Mouse (Mus musculus) bone marrow macrophage, adult 2 months (primary cell): ENCODE data around the gene Snx1. TPM values are rescaled to one million over a fixed set of nuclear protein-coding genes. Genes with fewer than 3 reads are reported as not detected.

Experiments used
- H3K27ac ChIP-seq: 2 replicates; pipeline ENCODE4 v1.5.1; 2012; ENCODE audit warnings: low read depth, low read length; ENCODE audit not compliant: insufficient read depth
- H3K4me1 ChIP-seq: 2 replicates; pipeline ENCODE4 v1.6.1; 2012; ENCODE audit warnings: low read length; ENCODE audit not compliant: control insufficient read depth, insufficient read depth
- H3K4me3 ChIP-seq: 2 replicates; pipeline ENCODE4 v1.5.1; 2012; ENCODE audit warnings: mild to moderate bottlenecking, low read length, moderate library complexity; ENCODE audit not compliant: insufficient read depth
- CTCF ChIP-seq: IDR thresholded peaks from 2 replicates; pipeline ENCODE4 v1.5.1; 2012; ENCODE audit warnings: low read depth, mild to moderate bottlenecking, low read length, moderate library complexity
- POLR2A ChIP-seq: IDR thresholded peaks from 2 replicates; pipeline ENCODE4 v1.6.1; 2012; ENCODE audit warnings: mild to moderate bottlenecking, low read depth, low read length, borderline replicate concordance
- polyA plus RNA-seq: library from polyadenylated mRNA; stranded (reverse); fragments of >200 nt; gene quantifications from 2 replicates; pipeline ENCODE4 v1.2.4, GENCODE M21; 2012; ENCODE audit not compliant: missing spikeins, insufficient read depth, insufficient read length

The Snx1 gene
- polyA plus RNA-seq, 1 experiment = 141 TPM

GRCm38 (mm10) chr9:66038581-66038980, 87.8 kb downstream of the Snx1 start:
- H3K4me1 ChIP-seq = peaks cover 6% of the 10 kb centered on the region
- H3K27ac ChIP-seq = no peak overlapping the region
- no peak overlapping the region for H3K4me3 ChIP-seq
- TF ChIP-seq CTCF (no peak), POLR2A (no peak)

Other genes with a start within 250 kb of the Snx1 start
- 60.9 and 62.4 TPM in 2 replicates for gene Pclaf, start 236.3 kb downstream of the Snx1 start, polyA plus RNA-seq
- 20.2 and 21.2 TPM in 2 replicates for gene Trip4, start 217.8 kb downstream of the Snx1 start, polyA plus RNA-seq
- gene Csnk1g1, start 217.7 kb downstream of the Snx1 start, polyA plus RNA-seq = 18.7 and 19.3 TPM in 2 replicates
- 274 and 288 TPM in 2 replicates for gene Ppib, start 66.4 kb downstream of the Snx1 start, polyA plus RNA-seq
- gene Snx22, start 56.9 kb downstream of the Snx1 start, polyA plus RNA-seq = 0.28 and 0.32 TPM in 2 replicates
- 133 and 152 TPM in 2 replicates for gene Ciao2a, start within 50 bp of the Snx1 start, polyA plus RNA-seq
- not detected in 2 replicates for gene Dapk2, start 31.6 kb upstream of the Snx1 start, polyA plus RNA-seq
- 37.4 and 45.5 TPM in 2 replicates for gene Herc1, start 223.9 kb upstream of the Snx1 start, polyA plus RNA-seq